Mouse (Mus musculus) common myeloid progenitor, adult 5-6 weeks (primary cell): Measurements from ENCODE around the gene Rad1. TPM values are rescaled to one million over a fixed set of nuclear protein-coding genes. Genes with fewer than 3 reads are reported as not detected.
"Not testable (repeated sequence)": the region's sequence is repeated elsewhere in the genome, so short reads cannot be mapped to it uniquely, and the experiment has no call there.

ENCODE experiments used
- ATAC-seq: replicated peaks from 2 replicates; pipeline ENCODE4 v1.8.0; 2016; ENCODE audit warnings: low read depth, mild to moderate bottlenecking, moderate TSS enrichment, inconsistent platforms; ENCODE audit not compliant: poor library complexity, severe bottlenecking
- total RNA-seq: library from RNA; stranded (forward); fragments of 200-1000, 187-1606 nt; gene quantifications from 2 replicates; pipeline ENCODE4 v1.2.3, GENCODE M21; 2017

The Rad1 gene
- total RNA-seq: 24.9 and 29.6 TPM in 2 replicates

DNA sequence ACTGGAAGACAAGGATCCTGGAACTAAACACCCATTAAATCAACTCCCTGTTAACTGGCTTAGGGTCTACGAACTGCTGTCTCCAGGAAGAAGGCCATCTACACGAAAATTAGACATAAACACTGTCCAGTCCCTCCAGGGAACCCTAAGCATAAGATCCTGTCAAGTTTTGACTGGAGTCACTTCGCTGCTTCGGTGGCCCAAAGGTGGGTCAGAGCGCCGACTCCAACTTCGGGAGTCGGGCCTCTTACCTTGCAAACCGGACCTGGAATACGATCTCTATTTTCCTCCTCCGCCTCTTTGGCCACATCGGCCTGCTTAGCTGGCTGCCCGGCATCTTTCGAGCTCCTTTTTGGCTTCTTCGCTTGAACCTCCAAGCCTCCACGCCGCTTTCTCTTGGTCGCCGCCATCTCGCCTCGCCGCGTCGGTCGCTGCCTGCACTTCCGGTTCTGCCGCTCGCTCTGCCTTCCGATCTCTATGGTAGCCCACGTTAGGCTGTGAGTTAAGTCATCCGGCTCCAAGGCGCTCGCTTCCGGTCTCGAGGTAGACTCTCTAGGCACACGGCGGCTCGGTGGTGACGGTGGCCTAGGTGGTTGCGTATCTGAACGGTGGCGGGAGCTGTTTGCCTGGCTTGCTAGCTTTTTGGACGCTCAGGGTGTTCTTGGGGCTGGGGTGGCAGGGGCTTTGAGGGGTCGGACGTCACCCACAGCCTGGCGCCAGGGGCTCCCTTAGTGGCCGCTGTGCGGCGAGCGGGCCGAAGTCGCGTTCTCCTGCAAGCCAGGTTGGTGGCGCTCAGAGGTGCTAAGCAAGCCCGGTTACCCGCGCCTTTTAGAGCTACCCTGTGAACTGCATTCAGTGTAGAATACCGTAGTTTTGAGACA lies at the start of gene Rad1, which contains the start of gene Brix1:
Gene Rad1, plus strand, starts transcription at position 535 of the 881 bp plus-strand sequence.
Gene Brix1, minus strand, starts transcription at position 464 of the 881 bp plus-strand sequence.
- ATAC-seq: peak; percentile 99

DNA sequence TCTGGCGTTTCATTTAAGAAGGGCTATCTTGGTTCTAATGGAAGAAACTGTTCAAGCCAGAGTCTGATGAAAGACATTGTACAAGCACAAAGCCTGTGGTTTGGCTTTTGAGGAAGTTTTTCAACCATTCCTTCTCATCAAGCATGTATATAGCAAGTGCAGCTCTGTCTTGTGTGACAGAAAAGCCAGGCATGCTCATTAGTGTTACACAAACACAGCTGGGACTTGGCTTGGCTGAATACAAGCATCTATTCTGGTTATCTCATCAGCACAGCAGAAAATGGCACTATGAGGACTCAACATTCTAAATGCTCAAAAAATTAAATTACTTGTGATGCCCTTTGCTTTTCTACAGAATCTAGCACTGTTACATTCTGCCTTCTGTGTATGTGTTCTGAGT lies 48.9 kb upstream of the Rad1 start:
- ATAC-seq: no peak

DNA sequence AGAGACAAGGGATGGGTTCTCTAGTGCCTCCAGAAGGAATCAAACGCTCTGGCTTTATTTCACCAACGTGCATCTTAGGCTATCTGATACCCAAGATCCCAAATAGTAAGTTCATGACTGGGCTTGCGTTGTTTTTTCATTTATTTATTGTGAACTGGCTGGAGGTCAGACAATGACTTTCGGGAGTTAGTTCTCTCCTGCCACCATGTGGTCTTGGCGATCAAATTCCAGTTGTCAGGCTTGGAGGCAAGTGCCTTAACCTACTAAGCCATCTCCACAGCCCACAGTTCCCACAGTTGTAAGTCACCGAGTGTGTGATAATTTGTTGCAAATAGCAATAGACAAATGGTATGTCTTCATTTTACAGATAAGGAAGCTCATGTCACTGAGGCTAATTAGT lies 45.9 kb upstream of the Rad1 start:
- ATAC-seq: no peak

DNA sequence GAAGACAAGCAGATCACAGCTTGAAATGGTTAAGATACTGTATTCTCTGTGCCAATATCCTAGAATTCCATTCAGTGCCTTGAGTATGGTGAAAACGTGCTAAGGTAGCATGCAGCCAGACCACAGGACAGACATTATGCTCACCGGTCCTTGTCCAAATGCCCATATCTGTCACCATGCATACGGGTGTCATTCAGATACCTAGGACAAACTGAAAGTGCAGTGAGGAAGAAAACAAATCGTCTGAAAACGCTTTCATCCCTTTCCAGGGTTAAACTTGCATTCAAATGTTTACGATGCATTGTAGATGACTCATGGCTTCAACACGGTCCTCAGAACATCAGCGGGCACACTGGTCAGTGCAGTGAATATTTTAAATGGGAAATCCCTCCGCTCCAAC lies 44.3 kb upstream of the Rad1 start:
- ATAC-seq: no peak

DNA sequence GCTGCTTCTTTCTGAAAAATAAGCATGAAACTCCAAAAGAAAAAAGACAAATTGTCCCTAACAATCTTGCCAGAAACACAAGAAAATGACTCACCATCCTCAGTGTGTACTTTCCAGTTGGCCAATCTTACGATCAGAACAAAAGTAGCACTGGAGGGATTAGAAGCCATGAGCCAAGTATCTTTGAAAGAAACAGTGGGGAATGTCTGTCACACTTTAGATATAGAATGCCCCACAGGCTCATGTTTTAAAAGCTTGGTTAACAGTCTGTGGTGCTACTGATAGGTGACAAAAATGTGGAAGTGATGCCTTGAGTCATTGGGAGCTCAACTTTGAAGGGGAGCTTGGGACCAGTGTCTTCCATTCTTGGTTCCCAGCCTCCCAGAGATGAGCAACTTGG lies 43.5 kb upstream of the Rad1 start:
- no peak for ATAC-seq

DNA sequence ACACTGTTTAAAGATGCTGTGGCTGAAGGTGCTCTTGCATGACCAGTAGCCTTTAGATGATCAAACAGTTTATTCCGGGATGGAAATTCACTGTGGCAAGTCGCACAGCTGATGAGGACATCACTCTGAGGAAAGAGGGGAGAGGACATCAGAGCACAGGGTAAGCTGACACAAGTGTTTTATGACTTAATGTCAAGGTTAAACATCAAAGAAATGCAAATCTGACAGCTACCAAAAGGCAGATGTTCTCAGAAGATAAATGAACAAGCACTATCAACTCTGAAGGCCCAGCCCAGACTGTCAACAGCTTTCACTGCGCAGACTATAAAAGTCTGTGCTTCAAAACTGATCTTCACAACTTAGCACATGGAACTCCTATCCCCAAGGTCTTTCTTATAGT lies 38.7 kb upstream of the Rad1 start:
- ATAC-seq: no peak

DNA sequence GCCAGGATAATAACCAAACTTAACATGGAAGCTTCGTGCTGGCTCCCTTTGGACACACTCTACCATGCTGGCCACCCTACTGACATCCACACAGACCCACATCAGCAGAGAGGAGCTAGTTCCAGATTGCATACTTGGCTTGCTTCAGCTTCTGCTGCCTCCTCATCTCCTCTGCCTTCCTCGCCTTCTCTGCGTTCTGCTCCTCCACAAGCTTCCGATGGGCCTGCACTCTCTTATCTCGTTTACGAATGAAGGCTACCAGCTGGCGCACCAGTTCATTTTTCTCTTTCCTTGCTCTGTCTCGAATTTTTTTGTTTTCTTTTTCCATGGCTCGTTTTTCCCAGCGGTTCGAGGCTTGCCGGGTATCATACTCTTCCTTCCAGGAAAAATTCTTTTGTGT lies 24.8 kb upstream of the Rad1 start:
- no peak for ATAC-seq

DNA sequence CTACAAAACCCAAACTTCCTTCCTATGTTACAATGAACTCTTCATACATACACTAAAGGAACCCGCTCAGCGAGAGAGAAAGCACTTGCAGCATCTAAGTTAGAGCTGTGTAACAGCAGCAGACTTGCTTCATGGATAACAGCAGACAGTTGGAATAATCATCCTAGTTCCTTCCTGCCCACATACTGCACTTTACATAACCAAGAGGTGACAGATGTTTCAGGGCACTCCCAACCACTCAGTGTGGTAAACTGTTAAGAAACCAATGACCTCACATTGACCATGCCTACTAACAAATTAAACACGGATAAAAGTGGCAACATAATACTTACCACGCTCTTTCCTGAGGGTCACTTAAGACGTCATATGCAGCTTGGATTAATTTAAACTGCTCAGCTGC lies 22.3 kb upstream of the Rad1 start:
- ATAC-seq: peak; percentile 86

DNA sequence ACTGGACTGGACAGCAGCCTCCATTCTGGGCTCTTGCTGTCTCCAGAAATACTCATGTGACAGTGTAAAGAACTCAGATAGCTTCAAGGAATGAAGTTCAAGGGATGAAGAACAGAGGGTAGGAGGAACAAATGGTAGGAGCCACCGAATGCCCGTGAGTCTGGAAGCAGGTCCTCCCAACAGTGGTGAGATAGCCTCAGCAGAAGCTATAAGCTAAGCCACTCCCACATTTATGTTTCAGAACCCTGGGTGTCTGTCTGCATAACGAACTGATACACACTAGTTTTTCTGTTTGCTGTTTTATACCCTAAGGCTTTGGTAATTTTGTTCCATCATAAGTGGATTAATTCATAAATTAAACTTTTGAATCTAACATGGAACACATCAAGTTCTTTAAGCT lies 21.1 kb upstream of the Rad1 start:
- no peak for ATAC-seq

DNA sequence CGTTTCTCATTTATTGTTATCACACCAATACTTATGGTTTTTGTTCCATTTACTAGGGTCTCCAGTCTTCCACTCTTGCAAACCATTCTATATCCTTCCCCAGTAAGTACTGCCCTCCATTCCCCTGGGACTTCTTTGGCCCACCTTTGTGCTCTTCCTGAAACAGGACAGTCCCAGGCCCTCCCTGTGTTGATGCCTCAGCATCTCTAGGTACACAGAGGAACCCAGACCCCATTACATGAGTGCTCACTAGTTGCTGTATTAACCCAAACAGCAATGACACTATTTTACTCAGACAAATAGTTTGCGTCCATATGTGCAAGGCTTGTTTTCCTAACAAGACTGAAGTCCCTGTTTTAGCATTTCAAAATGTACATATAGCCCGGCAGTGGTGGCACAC lies 17.1 kb upstream of the Rad1 start:
- ATAC-seq: no peak

DNA sequence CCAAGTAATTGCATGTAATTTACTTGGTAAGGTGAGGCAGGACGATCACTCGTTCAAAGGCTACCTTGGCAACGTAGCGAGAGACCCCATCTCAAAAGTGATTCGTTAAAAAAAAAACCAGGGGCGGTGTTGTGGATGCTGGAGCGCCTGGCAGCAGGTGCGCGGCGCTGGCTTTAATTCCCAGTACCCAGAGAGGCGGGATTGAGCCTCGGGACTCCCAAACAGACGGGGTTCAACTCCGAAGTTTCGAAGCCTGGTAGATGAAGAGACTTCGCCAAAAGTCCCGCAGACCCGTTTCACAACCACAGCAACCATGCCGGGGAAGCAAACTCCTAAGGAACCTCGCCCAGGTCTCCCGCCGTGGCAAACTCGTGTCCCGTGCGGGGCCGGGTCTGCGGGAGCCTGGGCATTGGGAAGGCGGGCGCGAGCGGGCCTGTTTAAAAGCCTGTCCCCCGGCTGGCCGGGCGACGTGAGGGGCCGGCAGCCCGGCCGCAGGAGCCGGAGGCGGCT lies 16.1 kb upstream of the Rad1 start:
- ATAC-seq: no peak; the same call in 1 of the 2 replicates

DNA sequence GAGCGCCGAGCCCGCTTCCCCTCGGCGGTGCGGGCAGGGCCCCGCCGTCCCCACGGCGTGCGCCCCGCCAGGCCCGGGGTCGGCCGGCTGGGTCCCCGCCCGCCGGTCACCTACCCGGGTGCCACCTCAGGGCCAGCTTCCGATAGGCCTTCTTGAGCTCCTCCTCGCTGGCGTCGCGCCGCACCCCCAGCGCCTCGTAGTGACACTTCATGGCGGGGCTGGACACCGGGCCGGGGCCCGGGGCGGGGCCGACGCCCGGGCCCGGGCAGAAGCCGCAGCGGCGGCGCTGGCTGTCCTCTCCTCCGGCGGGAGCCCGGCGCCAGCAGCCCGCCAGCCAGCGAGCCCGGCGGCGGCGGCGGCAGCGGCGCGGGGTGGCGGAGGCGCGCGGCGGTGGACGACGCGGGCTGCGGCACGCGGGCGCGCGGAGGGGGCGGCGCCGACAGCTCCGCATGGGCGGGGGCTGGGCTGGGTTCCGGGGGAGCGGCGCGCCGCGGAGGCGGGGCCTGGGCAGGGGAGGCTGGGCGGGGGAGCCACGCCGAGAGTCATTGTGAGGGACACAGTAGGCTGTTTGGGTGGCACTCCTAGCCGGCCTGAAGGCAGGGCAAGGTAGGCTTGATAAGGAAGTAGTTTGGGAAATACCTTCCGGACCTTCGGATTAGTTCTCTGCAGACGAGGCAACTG lies 15.5 kb upstream of the Rad1 start, which contains the start of gene Dnajc21:
Gene Dnajc21, minus strand, starts transcription at position 366 of the 681 bp plus-strand sequence.
- peak; percentile 92 for ATAC-seq

DNA sequence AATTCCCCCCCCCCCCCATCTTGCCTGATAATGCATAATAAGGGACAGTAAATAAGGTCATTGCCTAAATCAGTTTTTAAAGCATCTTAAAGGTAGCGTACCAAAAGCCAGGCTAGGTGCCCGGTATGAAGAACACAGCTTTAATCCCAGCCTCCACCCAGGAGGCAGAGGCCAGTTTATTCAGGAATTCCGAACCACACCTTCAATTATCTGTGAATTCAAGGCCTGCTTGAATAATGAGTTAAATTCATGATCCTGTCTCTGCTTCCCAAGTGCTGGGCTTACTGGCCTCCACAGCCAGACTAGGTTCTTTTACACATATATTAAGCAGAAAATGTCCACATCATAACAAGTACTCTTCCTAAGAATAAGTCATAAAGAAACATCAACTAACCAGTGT lies 14.9 kb upstream of the Rad1 start:
- ATAC-seq: no peak

DNA sequence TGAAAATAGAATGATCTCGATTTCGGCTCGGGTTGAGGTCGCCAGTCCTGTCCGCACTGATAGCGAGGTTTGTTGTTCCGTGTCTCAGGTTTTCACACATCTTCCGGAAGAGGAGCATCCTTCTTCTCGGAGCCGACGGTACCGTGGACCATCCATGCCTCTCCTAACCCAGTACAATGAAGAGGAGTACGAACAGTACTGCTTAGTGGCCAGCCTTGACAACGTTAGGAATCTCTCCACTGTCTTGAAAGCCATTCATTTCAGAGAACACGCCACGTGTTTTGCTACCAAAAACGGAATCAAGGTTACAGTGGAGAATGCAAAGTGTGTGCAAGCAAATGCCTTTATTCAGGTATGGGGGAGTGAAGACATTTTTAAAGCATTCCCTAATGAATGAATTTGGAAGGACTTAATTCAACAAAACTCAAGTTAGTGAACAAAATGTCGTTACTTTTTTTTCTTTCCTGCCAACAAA lies 584 bp downstream of the Rad1 start:
- ATAC-seq: peak; percentile 24

DNA sequence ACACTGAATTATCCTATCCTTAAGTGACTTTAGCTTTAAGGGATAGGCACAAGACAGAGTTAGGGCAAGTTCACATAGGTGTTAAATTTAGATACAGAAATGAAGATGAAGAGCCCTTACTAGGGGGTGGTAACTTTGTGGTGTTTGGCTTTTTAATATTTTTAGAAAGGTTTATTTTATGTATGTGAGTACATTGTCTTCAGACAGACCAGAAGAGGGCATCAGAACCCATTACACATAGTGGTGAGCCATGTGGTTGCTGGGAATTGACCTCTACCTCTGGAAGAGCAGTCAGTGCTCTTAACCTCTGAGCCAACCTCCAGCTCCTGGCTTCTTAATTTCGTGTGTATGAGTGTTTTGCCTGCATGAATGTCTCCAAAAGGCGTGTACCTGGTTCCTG lies 1.4 kb downstream of the Rad1 start:
- no peak for ATAC-seq

DNA sequence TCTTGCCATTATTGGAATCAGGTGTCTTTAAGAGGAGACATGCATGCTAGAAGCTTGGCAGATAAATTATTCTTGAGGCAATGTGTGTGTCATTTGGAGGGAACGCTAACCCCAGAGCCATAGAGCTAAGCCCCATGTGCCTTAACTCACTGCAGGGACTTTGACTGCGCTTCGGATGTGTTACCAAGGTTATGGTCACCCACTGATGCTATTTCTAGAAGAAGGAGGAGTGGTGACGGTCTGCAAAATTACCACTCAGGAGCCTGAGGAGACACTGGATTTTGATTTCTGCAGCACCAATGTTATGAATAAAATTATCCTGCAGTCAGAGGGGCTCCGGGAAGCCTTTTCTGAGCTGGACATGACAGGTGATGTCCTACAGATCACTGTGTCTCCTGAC lies 4.3 kb downstream of the Rad1 start:
- no peak for ATAC-seq

DNA sequence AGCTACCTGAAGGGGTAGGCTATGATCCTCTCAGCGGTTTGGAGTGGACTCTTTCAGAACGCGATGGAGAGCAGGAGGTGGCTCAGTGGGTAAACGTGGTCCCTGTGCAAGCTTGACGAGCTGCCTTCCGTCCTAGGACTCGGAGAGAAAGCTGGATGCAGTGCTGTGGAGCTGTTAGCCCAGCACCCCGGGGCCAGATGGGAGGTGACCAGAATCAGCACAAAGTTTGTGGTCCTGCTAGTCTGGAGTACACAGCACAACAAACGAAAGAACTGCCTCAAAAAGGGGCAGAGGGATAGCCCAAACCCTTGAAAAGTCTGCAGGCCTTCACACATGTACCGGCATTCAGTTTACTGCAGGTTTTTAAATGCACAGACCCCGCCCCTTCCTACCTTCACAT lies 10.1 kb downstream of the Rad1 start:
- ATAC-seq: no peak

DNA sequence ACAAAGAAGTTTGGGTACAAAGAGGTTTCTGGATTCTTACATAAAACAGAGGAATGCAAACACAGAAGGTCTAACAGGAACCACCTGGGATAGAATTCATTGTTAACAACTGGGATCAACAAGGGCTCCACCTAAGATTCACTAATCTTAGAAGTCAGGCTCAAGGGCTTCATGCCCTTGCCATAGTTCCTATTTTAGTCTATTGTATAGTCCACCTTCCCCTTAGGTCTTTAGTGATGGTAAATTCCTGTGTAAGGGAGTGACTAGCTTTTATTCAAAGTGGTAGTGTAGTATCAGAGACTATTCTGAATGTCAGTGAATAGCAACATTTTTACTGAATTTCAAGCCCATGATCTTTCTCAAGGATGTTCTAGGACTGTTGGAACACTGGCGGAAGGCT lies 10.9 kb downstream of the Rad1 start:
- not testable (repeated sequence) for ATAC-seq

DNA sequence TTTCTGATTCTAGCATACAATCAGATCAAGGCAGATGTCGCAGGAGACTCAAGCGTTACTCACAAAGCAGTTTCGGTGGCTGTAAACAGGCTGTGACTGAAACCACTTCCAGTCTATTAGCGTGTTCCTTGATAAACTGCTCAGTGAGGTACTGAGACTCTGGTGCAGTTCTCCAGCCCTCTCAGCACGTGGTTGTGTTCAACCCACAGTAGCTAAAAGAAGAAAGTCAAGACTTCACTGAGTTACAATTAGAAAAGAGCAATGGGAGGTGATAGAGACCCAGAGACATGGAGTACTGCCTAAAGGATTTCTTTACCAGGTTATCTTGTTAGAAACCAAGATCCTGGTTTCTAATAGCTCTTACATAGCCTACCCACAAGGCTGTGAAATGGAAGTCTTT lies 13.8 kb downstream of the Rad1 start:
- no peak for ATAC-seq

DNA sequence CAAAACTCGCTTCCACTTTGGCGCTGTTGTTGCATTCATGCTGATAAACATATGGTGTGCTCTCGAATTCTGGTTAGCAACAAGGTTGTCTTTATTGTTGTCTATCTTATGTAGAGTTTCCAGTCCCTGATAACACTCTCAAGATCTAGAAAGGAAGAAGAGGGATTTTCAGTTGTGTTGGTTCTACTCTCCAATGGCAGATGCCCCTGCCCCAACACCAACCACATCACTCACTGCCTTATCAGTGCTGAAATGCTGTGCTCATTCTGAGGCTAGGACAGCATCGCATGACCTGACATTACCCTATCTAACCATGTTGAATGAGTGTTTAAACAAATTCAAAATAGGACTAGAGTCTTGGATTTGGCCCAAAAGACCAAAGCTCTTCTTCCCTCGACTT lies 14.2 kb downstream of the Rad1 start:
- ATAC-seq: 0 out of 2 replicates have a peak, but pooled peaks have one; percentile 36
